Mouse (Mus musculus): Measurements from ENCODE around the gene Setd1b.
"Not testable (repeated sequence)": the region's sequence is repeated elsewhere in the genome, so short reads cannot be mapped to it uniquely, and the experiment has no call there.

The Setd1b gene

GRCm38 (mm10) chr5:123201523-123201892 is 59.5 kb downstream of the Setd1b start:
- DNase-seq (ENCODE audit: inconsistent ontology term), result no peak

DNA sequence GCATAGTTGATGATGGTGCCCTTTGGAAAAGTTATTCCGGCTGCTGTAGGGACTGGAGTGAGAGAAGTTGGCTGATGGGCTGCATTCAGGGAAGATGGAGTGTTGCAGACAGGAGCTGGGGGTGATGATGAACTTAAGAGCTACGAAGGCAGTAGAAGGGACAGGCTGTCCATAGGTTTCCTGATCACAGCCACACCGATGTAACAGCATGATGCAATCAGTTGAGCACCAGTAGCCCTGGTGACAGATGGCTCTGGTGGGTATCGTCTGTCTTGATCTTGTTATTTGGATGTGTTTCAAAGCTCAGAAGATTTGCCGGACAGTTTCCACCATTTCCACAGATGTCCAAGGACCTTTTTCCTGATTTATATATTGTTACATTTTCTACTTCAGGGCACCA is 60.0 kb downstream of the Setd1b start:
- DNase-seq (ENCODE audit: inconsistent ontology term), result no peak

DNA sequence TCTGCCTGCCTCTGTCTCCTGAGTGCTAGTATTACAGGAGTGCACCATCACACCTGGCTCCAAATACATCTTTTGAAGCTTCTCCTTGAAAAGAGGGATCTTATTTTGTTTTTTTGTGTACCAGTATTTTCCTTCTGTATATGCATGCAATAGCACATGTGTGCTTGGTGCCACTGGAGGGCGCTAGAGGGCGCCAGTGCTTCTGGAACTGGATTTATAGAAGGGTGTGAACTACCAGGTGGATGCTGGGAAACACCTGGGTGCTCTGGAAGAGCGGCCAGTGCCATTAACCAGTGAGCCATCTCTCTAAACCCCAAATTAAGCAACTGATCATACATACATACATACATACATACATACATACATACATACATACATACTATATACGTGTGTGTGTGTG is 60.8 kb downstream of the Setd1b start:
- DNase-seq (ENCODE audit: inconsistent ontology term), result not testable (repeated sequence)

GRCm38 (mm10) chr5:123203591-123203990 is 61.6 kb downstream of the Setd1b start:
- DNase-seq (ENCODE audit: inconsistent ontology term), result not testable (repeated sequence)
